Mouse (Mus musculus): ENCODE results near the gene Tada1.

Gene Tada1

GRCm38 (mm10) chr1:166385431-166385830 is 6.5 kb downstream of the Tada1 start:
- no peak for DNase-seq

GRCm38 (mm10) chr1:166388511-166388910 is 9.6 kb downstream of the Tada1 start:
- DNase-seq = no peak

- no peak for DNase-seq
Measured at GRCm38 (mm10) chr1:166389406-166390125, 10.7 kb downstream of the Tada1 start.

- no peak for DNase-seq
Measured at GRCm38 (mm10) chr1:166391671-166392070, 12.8 kb downstream of the Tada1 start.

GRCm38 (mm10) chr1:166394770-166395169 is 15.9 kb downstream of the Tada1 start:
- DNase-seq = no peak

GRCm38 (mm10) chr1:166395661-166396060 is 16.8 kb downstream of the Tada1 start:
- DNase-seq = no peak

- DNase-seq = no peak
Measured at GRCm38 (mm10) chr1:166396381-166396780, 17.5 kb downstream of the Tada1 start.

GRCm38 (mm10) chr1:166401455-166401854 is 22.6 kb downstream of the Tada1 start:
- no peak for DNase-seq

- DNase-seq = no peak
Measured at GRCm38 (mm10) chr1:166402003-166402402, 23.1 kb downstream of the Tada1 start.

GRCm38 (mm10) chr1:166403846-166404245 is 24.9 kb downstream of the Tada1 start:
- DNase-seq = no peak

- DNase-seq = no peak
Measured at GRCm38 (mm10) chr1:166409177-166409700, 30.3 kb downstream of the Tada1 start.

GRCm38 (mm10) chr1:166409701-166410220 is 30.9 kb downstream of the Tada1 start, which contains the start of gene Pogk:
Pogk (minus strand) TSS chr1:166409863.
- DNase-seq = peak; percentile 90

GRCm38 (mm10) chr1:166411541-166411940 is 32.6 kb downstream of the Tada1 start:
- no peak for DNase-seq

GRCm38 (mm10) chr1:166412266-166412665 is 33.4 kb downstream of the Tada1 start:
- DNase-seq = no peak

GRCm38 (mm10) chr1:166429053-166429452 is 50.2 kb downstream of the Tada1 start:
- no peak for DNase-seq

- no peak for DNase-seq
Measured at GRCm38 (mm10) chr1:166429809-166430431, 51.0 kb downstream of the Tada1 start.

GRCm38 (mm10) chr1:166439426-166439825 is 60.5 kb downstream of the Tada1 start:
- DNase-seq = no peak

- no peak for DNase-seq
Measured at GRCm38 (mm10) chr1:166441992-166442391, 63.1 kb downstream of the Tada1 start.
